Mouse (Mus musculus): ENCODE data around the gene Zyx. TPM values are rescaled to one million over a fixed set of nuclear protein-coding genes. Genes with fewer than 3 reads are reported as not detected.
A peak's percentile ranks its signal among the peaks of the same experiment; 100 is the strongest.

Zyx gene
- 61.3 and 71.9 TPM in 2 replicates for polyA plus RNA-seq (2014; fragmentation: Nextera tagmentation; extraction: Ambion mirVana)

DNA sequence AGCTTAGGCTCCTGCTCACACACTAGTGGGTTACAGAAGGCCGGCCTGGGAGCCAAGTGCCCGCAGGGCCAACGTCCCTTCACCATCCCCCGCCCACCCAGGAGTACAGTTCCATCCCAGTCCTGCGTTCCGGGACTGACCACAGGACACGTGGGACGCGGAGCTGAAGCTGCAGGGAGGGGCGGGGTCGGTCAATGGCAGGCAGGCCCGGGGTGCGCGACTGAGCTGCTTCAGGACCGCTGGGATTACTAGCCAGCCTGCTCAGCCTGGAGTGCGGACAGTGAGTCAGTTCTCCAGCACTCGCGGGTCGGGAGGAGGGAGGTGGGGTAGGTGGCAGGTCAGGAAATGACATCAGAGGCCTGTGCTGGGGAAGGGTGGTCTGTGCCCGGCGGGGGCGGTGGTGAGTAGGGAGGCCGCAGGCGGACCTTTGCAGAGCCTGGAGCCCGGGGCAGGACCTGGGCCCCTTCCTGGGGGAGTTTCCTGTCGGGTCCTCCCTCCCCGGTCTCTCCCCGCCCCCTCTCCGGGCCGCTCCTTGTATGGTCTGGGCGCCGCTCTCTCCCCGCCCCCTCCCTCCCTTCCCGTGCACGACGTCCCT, at the start of gene Zyx:
TSS of gene Zyx (plus strand) at position 205 of the 595 bp plus-strand sequence.
- Histone ChIP-seq H3K9ac (replicated peaks; ENCODE audit: low read length) (peak within 1 kb of the TSS; percentile 86), H3K36me3 (replicated peaks; ENCODE audit: control insufficient read depth, insufficient read depth, low read depth, low read length) (no peaks in the 10 kb centered on the region; the same call in 1 of the 2 replicates), H3K4me2 (ENCODE audit: low read depth, low read length) (peak within 1 kb of the TSS; percentile 79), H3K27me3 (ENCODE audit: control insufficient read depth, insufficient read depth, low read length) (no peaks in the 10 kb centered on the region), H3K27ac (replicated peaks; ENCODE audit: low read depth, low read length) (peak within 1 kb of the TSS; percentile 93), H3K9me3 (replicated peaks; ENCODE audit: control insufficient read depth, low read length) (no peaks in the 10 kb centered on the region), H3K4me1 (ENCODE audit: control insufficient read depth, insufficient read depth, low read length) (peaks cover 4% of the 10 kb centered on the region), H3K4me3 (ENCODE audit: low read depth, low read length) (peak within 1 kb of the TSS; percentile 80)
- WGBS: 0% methylated on average over 24 of the region's 36 CpGs
- ATAC-seq (replicated peaks; ENCODE audit: insufficient number of reproducible peaks, low FRiP score, low TSS enrichment, low read depth) (peak; percentile 95), DNase-seq (ENCODE audit: low spot score) (peak; percentile 90)

DNA sequence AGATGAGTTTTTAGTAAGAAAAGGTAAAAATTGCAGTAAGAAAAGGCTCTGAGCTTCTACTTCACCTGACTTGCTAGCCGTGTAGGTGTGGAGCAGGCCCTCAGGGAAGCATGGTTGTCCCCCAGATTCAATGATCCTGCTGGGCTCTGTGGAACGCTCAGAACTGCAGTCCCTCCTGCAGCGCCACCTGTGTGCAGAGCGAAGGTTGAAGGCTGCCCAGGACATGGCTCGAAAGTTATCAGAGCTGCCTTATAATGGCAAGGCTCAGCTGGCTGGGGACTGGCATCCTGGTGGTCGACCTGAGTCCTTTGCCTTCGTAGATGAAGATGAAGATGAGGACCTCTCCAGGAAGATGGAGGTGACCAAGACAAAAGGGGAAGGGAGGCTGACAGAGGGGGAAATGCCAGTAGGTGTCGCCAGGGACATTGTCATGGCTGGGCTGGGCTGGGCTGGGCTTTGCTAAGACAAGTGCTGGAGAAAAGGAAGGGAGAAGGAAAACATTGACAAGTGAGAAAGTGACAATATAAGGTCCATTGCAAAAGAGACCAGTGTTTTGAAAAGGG, 39.5 kb upstream of the Zyx start:
- WGBS: 43% methylated on average over 8 of the region's 8 CpGs
- H3K27ac ChIP-seq (replicated peaks; ENCODE audit: low read depth, low read length): no peak overlapping the region
- H3K36me3 ChIP-seq (replicated peaks; ENCODE audit: control insufficient read depth, insufficient read depth, low read depth, low read length): no peaks in the 10 kb centered on the region; the same call in 1 of the 2 replicates
- no peaks in the 10 kb centered on the region for H3K4me1 ChIP-seq (ENCODE audit: control insufficient read depth, insufficient read depth, low read length)
- H3K4me3 ChIP-seq (ENCODE audit: low read depth, low read length): no peak overlapping the region
- H3K9me3 ChIP-seq (replicated peaks; ENCODE audit: control insufficient read depth, low read length): no peaks in the 10 kb centered on the region
- H3K9ac ChIP-seq (replicated peaks; ENCODE audit: low read length): no peak overlapping the region
- DNase-seq (ENCODE audit: low spot score) (no peak), ATAC-seq (replicated peaks; ENCODE audit: insufficient number of reproducible peaks, low FRiP score, low TSS enrichment, low read depth) (no peak)
- H3K27me3 ChIP-seq (ENCODE audit: control insufficient read depth, insufficient read depth, low read length): no peaks in the 10 kb centered on the region
- H3K4me2 ChIP-seq (ENCODE audit: low read depth, low read length): no peak overlapping the region

DNA sequence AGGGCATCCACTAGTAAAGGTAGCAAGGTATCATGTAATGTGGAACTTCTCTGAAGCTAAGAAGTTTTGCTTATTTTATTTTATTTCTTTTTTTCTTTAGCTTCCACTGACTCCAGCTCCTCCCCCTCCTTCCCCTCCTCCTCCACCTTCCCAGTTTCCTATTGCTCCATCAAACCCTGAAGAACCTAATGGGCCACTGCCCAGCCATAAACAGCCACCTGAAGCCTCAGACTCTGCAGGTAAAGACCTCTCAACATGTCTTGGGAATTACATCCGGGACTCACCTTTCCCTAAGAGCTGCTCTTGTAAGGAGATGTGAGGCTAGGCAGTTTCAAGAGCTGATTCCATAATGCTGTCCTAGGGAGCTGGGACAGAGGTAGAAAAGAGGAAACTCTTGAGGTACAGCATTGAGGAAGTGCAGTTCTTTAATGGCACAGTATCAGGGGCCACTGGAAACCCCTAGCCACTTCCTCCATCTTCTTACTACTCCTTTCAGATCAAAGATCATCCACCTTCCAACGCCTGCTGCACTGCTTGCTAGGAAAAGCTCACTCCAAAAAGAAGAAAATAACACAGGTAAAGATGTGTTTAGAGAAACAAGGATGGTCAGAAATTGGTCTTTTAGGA, 38.9 kb upstream of the Zyx start:
- DNase-seq (ENCODE audit: low spot score) (no peak), ATAC-seq (replicated peaks; ENCODE audit: insufficient number of reproducible peaks, low FRiP score, low TSS enrichment, low read depth) (no peak)
- Histone ChIP-seq H3K27ac (replicated peaks; ENCODE audit: low read depth, low read length) (no peak overlapping the region), H3K9ac (replicated peaks; ENCODE audit: low read length) (no peak overlapping the region), H3K27me3 (ENCODE audit: control insufficient read depth, insufficient read depth, low read length) (no peaks in the 10 kb centered on the region), H3K36me3 (replicated peaks; ENCODE audit: control insufficient read depth, insufficient read depth, low read depth, low read length) (no peaks in the 10 kb centered on the region; the same call in 1 of the 2 replicates), H3K4me2 (ENCODE audit: low read depth, low read length) (no peak overlapping the region), H3K9me3 (replicated peaks; ENCODE audit: control insufficient read depth, low read length) (no peaks in the 10 kb centered on the region), H3K4me3 (ENCODE audit: low read depth, low read length) (no peak overlapping the region), H3K4me1 (ENCODE audit: control insufficient read depth, insufficient read depth, low read length) (no peaks in the 10 kb centered on the region)
- WGBS: 83% methylated on average over 2 of the region's 2 CpGs

DNA sequence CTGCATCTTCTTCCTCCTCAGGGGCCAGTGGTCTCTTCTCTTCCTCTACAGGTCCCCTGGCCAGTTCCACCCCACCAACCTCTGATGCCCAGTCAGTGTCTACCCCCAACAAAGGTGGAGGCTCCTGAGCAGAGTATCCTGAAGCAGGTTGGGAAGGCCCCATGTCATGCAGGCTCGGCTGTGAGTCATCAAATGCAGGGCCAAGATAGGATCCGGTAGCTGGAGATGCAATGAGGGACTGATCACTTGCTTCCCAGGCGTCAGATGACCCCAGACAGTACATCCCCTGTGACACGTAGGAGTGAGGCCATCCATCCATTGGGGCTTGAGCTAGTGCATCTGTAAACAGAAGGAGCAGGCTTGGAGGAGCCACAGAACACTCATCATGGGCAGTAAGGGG, 31.1 kb upstream of the Zyx start:
- H3K4me2 ChIP-seq (ENCODE audit: low read depth, low read length): no peak overlapping the region
- H3K9me3 ChIP-seq (replicated peaks; ENCODE audit: control insufficient read depth, low read length): no peaks in the 10 kb centered on the region
- 83% methylated on average over 4 of the region's 4 CpGs for WGBS
- H3K4me1 ChIP-seq (ENCODE audit: control insufficient read depth, insufficient read depth, low read length): peaks cover under 1% of the 10 kb centered on the region; the same call in 1 of the 2 replicates
- H3K4me3 ChIP-seq (ENCODE audit: low read depth, low read length): no peak overlapping the region
- no peak overlapping the region for H3K27ac ChIP-seq (replicated peaks; ENCODE audit: low read depth, low read length)
- no peak for DNase-seq (ENCODE audit: low spot score)
- peaks cover 4% of the 10 kb centered on the region; the same call in 1 of the 2 replicates for H3K27me3 ChIP-seq (ENCODE audit: control insufficient read depth, insufficient read depth, low read length)
- no peak for ATAC-seq (replicated peaks; ENCODE audit: insufficient number of reproducible peaks, low FRiP score, low TSS enrichment, low read depth)
- H3K36me3 ChIP-seq (replicated peaks; ENCODE audit: control insufficient read depth, insufficient read depth, low read depth, low read length): no peaks in the 10 kb centered on the region
- no peak overlapping the region for H3K9ac ChIP-seq (replicated peaks; ENCODE audit: low read length)

DNA sequence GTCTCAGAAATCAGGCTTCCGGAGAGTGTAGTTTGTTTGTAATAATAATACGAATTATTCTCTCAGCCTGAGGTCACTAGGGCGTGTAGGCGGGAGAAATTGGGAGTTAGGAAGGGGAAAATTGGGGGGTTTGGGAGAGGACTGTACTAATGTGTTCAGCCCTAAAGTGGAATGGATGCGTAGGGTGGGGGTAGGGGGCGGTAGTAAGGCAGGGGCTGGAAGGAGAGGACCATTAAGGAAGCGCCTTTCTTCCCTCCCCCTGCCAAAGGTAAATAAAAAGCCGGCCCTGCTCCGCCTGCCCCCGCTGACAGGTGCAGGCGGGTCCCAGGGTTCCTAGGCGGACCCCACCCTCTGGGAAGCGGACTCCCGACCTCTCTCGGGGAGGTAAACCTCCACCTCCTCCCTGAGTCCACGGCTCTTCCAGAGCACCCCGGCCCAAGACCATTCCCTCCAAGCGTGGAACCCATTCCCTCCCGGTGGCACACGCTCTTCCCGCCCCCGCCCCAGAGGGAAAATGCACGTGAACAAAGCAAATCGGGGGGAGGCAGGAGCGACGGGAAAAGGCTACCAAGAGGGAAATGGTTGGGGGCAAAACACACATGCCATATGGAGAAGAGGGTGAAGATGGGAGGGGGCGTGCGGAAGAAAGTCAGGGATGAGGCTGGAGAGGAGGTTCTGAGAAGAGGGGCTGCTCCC, 25.9 kb upstream of the Zyx start:
- no peak overlapping the region for H3K27ac ChIP-seq (replicated peaks; ENCODE audit: low read depth, low read length)

DNA sequence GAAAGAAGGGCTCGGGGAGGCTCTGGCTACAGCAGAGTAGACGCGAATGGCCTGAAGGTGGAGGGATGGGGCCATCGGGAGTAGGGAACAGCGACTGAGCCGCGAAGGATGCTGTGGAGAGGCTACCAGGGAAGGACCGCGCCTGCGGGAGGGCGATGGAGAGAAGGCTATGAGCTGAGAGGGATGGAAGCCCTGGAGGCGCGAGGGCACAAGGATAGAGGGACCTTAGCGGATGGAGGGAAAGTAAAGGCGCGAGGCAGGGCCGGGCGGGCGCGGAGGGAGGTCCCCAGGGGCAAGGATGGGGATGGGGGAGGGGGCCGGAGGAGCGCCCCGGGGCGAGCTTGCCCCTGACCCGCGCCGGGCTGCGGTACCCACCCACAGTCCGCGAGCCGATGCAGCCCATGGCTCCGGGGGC, 25.4 kb upstream of the Zyx start:
- DNase-seq (ENCODE audit: low spot score) (peak; percentile 51), ATAC-seq (replicated peaks; ENCODE audit: insufficient number of reproducible peaks, low FRiP score, low TSS enrichment, low read depth) (peak; percentile 74)
- peaks cover 11% of the 10 kb centered on the region for H3K27me3 ChIP-seq (ENCODE audit: control insufficient read depth, insufficient read depth, low read length)

More for the DNA sequence above, 25.9 kb upstream of the Zyx start:
- H3K4me3 ChIP-seq (ENCODE audit: low read depth, low read length): peak overlapping the region; percentile 56
- peak overlapping the region; percentile 61 for H3K9ac ChIP-seq (replicated peaks; ENCODE audit: low read length)
- peak overlapping the region; percentile 98 for H3K4me2 ChIP-seq (ENCODE audit: low read depth, low read length)
- H3K36me3 ChIP-seq (replicated peaks; ENCODE audit: control insufficient read depth, insufficient read depth, low read depth, low read length): no peaks in the 10 kb centered on the region
- DNase-seq (ENCODE audit: low spot score) (no peak), ATAC-seq (replicated peaks; ENCODE audit: insufficient number of reproducible peaks, low FRiP score, low TSS enrichment, low read depth) (no peak)
- H3K4me1 ChIP-seq (ENCODE audit: control insufficient read depth, insufficient read depth, low read length): peaks cover 3% of the 10 kb centered on the region; the same call in 1 of the 2 replicates
- peaks cover 11% of the 10 kb centered on the region for H3K27me3 ChIP-seq (ENCODE audit: control insufficient read depth, insufficient read depth, low read length)
- WGBS: 1% methylated on average over 23 of the region's 28 CpGs
- H3K9me3 ChIP-seq (replicated peaks; ENCODE audit: control insufficient read depth, low read length): no peaks in the 10 kb centered on the region

DNA sequence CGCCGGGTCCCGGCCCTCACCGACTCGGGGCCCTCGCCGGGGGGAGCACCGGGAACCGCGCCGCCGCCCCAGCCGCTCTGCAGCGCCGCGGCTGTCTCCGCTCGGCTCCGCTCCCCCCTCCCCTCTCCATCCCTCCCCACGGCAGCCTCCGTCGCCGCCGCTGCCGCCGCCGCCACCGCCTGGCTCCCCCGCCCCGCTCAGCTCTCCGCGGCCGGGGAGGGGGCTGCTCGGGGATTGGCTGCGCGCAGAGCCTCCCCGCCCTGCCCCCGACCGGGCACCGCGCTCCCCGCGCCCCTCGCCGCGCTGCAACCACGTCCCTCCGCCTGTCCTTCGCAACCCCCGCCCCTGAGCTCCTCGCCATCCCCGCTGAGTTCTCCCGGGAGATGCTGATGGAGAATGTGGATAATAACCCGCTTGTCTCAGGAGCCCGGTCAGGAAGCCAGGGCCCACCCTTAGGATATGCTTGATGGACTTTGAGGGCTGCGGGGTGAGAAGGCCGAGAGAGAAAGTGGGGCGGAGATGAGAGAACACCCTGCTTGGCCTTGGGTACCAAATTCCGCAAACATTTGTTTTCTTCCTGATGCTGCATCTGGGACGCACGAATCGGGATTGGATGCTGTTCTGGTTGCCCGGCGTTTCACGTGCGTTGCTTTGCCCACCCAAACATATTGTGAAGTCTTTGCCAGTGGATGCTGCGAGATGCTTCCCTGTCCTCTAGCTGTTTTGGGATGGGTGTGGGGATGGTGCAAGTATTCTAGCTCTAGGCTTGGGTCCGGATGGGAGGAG, 24.8 kb upstream of the Zyx start, which contains the start of gene Fam131b:
TSS of gene Fam131b (minus strand) at position 162 of the 786 bp plus-strand sequence.
- H3K4me2 ChIP-seq (ENCODE audit: low read depth, low read length): peak within 1 kb of the TSS; percentile 98
- H3K4me3 ChIP-seq (ENCODE audit: low read depth, low read length): peak within 1 kb of the TSS; percentile 56
- H3K4me1 ChIP-seq (ENCODE audit: control insufficient read depth, insufficient read depth, low read length): peaks cover 3% of the 10 kb centered on the region; the same call in 1 of the 2 replicates
- H3K9ac ChIP-seq (replicated peaks; ENCODE audit: low read length): peak within 1 kb of the TSS; percentile 61
- no peaks in the 10 kb centered on the region for H3K36me3 ChIP-seq (replicated peaks; ENCODE audit: control insufficient read depth, insufficient read depth, low read depth, low read length)
- ATAC-seq (replicated peaks; ENCODE audit: insufficient number of reproducible peaks, low FRiP score, low TSS enrichment, low read depth): peak; percentile 86
- no peak within 1 kb of the TSS for H3K27ac ChIP-seq (replicated peaks; ENCODE audit: low read depth, low read length)
- under 1% methylated on average over 41 of the region's 68 CpGs for WGBS
- H3K27me3 ChIP-seq (ENCODE audit: control insufficient read depth, insufficient read depth, low read length): peaks cover 11% of the 10 kb centered on the region
- peak; percentile 68 for DNase-seq (ENCODE audit: low spot score)
- H3K9me3 ChIP-seq (replicated peaks; ENCODE audit: control insufficient read depth, low read length): no peaks in the 10 kb centered on the region

More for the DNA sequence above, 25.4 kb upstream of the Zyx start:
- under 1% methylated on average over 17 of the region's 32 CpGs for WGBS
- H3K36me3 ChIP-seq (replicated peaks; ENCODE audit: control insufficient read depth, insufficient read depth, low read depth, low read length): no peaks in the 10 kb centered on the region
- H3K4me3 ChIP-seq (ENCODE audit: low read depth, low read length): peak overlapping the region; percentile 56
- peaks cover 3% of the 10 kb centered on the region; the same call in 1 of the 2 replicates for H3K4me1 ChIP-seq (ENCODE audit: control insufficient read depth, insufficient read depth, low read length)
- H3K9ac ChIP-seq (replicated peaks; ENCODE audit: low read length): peak overlapping the region; percentile 61
- H3K4me2 ChIP-seq (ENCODE audit: low read depth, low read length): peak overlapping the region; percentile 98
- H3K27ac ChIP-seq (replicated peaks; ENCODE audit: low read depth, low read length): no peak overlapping the region
- no peaks in the 10 kb centered on the region for H3K9me3 ChIP-seq (replicated peaks; ENCODE audit: control insufficient read depth, low read length)

Measured in embryonic facial prominence, embryonic 11.5 days (tissue).